Mouse (Mus musculus): ENCODE data around the gene Zfp689.
A peak's percentile ranks its signal among the peaks of the same experiment; 100 is the strongest.
"Not testable (repeated sequence)": the region's sequence is repeated elsewhere in the genome, so short reads cannot be mapped to it uniquely, and the experiment has no call there.

Gene Zfp689

DNA sequence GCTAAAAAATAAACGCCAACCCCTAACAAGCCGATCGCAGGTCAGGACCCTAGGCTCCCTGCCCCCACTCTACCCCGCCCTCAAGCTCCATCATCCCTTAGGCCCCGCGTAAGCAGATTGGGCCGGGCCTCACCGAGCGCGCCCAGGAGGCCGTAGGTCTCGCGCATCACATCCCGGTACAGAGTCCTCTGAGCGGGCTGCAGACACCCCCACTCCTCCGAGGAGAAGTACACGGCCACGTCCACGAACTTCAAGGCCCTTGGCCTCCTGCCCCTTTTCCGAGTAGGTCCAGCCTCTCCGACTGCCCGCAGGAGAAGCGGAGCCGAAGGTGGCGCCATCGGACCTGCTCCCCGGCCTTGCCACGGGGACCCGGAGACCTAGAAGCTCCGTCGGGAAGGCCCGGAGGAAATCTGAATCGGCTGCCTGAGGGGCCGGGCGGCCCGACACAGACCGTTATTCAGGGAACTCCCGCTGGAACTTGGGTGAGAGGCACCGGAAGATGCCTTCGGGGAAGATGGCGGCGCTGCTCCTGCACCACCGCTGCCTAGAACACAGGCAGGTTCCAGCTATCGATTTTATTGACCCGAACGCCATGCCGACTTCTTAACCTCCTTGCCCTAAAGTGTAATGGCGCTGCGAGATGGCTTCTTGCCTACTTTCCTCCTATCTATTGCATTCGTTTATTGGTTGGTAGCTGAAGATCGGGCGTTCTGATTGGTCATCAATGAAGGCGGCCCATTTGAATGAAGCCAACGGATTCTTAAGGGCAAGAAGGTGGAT lies at the start of gene Zfp689:
Zfp689 (minus strand) TSS at position 638 of the 780 bp plus-strand sequence.
- DNase-seq (ENCODE audit: extremely low spot score, low read depth, low spot score) = peak; percentile 98

DNA sequence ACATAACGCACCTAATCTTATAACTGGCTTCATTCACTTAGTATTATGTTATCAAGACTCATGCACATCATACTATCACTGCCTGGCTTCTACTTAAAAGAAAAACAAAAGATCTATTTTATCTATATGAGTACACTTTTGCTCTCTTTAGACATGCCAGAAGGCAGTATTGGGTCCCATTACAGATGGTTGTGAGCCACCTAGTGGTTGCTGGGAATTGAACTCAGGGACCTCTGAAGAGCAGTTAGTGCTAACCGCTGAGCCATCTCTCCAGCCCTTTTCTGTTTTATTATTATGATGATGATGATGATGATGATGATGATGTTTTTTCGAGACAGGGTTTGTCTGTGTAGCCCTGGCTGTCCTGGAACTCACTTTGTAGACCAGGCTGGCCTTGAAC lies 49.4 kb upstream of the Zfp689 start:
- no peak for DNase-seq (ENCODE audit: extremely low spot score, low read depth, low spot score)

DNA sequence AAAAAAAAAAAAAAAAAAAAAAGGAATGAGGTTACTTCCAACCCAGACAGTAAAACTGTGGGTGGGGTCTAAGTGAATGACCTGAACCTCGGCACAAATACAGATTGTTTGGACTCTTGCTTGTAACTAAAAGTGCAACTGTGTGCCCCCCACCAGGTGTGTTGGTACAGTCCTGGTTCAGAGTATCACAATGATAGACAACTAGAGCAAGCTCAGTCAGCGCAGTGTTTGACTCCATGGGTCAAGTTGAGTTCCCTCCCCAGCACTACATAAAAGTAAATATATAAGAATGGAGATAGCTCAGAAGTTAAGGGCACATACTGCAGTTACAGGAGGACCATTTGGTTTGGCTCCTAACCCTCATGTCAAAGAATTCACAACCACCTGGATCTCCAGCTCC lies 48.4 kb upstream of the Zfp689 start:
- no peak for DNase-seq (ENCODE audit: extremely low spot score, low read depth, low spot score)

DNA sequence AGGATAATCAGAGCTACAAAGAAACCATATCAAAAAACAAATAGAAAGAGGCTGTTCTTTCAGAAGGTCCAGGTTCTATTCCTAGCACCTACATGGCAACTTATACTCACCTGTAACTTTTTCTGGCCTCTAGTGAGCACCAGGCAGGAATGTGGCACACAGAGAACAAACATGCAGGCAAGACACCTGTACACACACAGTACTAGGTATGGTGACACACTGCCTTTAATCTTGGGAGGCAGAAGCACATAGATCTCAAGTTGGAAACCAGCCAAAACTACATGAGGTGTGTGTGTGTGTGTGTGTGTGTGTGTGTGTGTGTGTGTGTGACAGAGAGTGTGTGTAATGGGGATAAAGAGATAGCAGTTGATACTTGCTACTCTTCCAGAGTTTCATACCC lies 45.7 kb upstream of the Zfp689 start:
- DNase-seq (ENCODE audit: extremely low spot score, low read depth, low spot score) = no peak

DNA sequence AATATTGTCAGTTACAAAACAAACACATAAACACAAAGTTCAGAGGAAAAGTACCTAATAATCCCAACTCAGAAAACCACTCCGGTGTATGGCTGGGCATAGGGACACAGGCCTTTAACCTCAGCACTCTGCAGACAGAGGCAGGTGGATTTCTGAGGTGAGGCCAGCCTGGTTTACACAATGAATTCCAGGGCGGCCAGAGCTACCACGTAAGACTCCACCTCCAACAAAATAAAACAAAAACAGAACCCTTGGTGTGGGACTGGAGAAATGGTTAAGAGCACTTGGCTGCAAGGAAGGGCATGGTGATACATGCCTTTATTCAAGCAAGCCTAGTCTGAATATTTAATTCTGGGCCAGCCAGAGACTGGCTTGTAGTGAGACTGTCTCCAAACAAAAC lies 42.9 kb upstream of the Zfp689 start:
- no peak for DNase-seq (ENCODE audit: extremely low spot score, low read depth, low spot score)

DNA sequence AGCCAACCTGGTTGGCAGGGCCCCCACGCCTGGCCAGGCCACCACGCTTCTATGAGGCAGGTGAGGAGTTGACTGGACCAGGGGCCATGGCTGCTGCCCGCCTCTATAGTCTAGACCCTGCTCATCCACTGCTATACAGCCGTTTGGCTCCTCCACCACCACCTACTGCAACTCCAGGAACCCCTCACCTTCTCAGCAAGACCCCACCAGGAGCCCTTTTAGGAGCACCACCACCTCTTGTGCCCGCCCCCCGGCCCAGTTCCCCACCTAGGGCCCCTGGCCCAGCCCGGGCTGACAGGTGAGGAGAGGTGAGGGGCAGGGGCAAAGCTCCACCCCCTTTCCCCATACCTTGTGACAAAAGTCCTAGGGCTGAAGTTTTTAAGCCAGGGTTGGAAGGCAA lies 41.0 kb upstream of the Zfp689 start:
- DNase-seq (ENCODE audit: extremely low spot score, low read depth, low spot score) = no peak

DNA sequence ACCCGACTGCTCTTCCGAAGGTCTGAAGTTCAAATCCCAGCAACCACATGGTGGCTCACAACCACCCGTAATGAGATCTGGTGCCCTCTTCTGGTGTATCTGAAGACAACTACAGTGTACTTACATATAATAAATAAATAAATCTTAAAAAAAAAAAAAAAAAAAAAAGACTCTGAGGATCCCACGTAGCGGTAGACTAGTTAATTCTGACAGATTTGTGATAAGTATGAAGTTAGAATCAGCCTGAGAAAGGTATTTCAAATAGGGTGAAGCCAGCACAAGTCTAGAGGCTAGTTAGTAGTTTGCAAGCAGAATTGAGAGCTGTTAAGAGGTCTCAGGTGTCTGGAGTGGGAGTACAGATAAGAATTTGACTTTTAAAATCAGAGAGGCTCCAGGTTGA lies 39.4 kb upstream of the Zfp689 start:
- DNase-seq (ENCODE audit: extremely low spot score, low read depth, low spot score) = not testable (repeated sequence)

DNA sequence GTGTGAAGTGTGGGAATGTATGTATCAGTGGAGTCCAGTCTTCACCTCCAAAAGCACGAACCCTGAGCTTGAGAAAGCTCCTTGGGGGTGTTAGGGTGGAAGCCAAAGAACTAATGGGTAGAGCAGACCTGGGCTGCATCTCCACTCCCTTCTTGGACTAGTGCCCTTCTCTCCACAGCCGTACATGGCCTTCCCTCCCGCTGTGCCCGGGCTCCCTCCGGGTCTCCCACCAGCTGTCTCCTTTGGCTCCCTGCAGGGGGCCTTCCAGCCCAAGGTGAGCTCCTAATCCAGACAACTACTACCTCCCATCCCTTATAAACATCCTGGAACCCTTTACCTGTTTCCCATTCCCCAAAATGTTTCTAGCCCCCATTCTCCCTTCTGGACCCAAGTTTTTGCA lies 36.5 kb upstream of the Zfp689 start:
- no peak for DNase-seq (ENCODE audit: extremely low spot score, low read depth, low spot score)

DNA sequence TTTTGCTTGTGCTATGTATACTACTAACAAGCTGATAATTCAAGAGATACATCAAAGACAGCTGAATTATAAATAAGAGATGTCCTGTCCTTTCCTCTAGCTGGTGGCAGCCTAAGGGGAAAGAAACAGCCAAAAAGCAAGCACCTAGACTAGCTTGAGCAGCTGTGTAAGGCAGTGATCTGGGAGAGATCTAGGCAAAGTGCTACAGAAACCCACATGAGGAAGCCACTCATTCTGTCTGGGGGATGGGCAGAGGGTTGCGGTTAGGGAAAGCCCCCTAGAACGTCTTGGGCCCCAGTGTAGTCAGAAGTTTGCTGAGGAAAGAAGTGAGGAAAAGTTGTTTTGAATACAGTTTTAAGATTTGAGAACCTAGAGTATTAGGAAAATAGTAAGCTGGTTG lies 31.4 kb upstream of the Zfp689 start:
- no peak for DNase-seq (ENCODE audit: extremely low spot score, low read depth, low spot score)

DNA sequence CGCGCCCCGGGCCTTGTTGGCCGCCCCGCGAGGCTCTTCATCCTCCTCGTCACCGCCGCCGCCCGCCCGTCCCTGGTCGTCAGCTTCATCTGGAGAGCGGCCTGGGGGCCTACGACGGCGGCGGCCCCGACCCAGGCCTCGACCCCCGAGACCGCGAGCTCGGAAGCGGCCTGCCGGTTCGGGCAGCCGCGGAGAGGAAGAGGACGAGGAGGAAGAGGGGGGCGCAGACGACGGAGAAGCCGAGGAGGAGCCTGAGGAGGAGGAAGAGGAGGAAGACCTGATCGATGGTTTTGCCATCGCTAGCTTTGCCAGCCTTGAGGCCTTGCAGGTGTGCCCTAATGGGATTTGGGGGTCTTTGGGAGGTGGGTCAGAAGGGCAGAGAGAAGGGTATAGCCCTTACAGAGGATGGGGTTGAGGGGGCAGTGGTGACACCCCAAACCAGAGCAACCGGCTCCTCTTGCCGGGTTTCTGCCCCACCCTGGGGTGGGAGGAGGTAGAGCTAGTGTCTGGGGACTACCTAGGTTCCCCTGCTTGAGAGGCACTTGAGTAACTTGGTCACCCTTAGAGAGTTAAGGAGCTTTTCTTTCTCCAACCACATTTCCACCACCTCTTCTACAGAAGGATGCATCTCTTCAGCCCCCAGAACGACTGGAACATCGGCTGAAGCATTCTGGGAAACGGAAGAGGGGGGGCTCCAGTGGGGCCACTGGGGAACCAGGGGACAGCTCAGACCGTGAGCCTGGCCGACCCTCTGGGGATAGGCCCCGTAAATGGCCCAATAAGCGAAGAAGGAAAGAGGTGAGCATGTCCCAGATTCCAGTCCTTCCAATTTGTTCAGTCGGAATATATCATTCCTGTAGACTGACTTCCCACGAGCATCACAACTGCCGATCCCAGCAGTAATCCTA lies 30.6 kb upstream of the Zfp689 start:
- DNase-seq (ENCODE audit: extremely low spot score, low read depth, low spot score) = no peak

DNA sequence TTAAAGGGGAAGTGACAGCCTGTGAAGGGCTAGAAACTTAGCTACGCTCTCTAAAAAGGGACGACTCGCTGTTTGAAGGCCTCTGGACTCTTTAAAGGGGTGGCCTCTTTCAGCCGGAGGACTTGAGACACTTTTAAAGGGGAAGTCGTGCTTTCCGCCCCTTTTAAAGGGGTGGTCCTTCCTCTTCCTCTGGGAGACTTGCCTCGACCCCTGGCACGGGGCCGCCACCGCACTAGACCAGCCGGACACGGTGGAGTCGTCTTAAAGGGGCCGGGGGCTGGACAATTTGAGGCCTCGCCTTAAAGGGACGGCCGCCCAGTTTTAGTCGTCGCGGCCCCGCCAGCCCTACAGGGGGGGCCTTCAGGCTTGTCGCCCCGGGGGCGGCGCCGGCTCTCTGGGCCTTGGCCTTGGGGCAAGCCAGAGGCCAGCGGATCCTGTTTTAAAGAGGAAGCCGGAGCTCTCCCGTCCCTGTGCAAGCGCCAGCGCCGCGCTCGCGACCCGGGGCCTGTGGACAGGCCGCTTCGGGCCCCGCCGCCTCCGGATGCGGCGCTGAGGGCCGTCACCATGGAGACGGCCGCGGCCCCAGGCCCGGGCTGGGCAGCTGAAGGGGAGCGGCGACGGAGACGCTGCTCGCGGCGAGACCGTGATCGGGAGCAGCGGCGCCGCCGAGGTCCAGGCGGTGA lies 29.8 kb upstream of the Zfp689 start, which contains the start of gene Fbrs:
Fbrs (plus strand) TSS at position 565 of the 683 bp plus-strand sequence.
- DNase-seq (ENCODE audit: extremely low spot score, low read depth, low spot score) = peak; percentile 99

DNA sequence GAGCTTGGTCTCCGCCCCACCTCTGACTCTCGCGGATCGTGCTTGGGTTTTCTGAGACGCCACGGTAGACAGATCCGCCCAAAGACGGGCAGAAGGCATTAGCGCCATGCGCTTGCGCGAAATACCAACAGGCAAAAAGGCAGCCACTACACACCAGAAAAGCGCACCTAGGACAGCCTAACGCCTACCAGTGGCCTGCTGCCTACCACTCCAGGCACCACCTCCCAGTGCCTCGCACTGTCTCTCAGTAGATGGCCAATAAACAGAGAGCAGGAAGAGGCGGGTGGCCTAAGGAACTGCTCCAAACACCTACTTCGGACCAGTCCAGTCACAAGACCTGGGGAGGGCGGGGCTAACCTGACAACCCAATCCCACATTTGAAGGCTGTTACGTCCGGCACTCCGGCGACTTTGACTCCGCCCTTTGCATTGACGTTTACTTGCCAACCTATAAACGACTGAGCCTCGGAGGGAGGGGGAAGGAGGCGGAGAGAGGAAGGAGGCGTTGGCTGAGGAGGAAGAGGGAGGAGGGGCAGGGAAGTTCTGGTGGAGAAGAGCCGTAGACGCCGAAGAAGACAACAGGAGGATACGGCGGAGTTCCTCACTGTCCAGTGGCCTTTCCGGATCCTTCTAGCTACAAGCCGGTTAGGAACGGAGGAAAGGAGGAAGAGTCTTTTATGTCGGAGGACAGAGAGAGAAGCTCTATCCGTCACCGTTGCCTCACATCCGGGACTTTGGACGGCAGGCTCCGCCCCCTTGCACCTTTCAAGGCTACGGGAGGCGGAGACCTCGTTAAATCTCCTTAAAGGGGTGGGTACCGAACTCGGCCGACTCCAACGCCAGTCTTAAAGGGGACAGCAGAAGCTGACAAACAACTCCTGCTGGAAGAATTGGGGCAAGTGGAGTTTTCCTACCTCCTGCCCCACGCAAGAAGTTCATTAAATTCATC lies 29.0 kb upstream of the Zfp689 start:
- peak; percentile 99 for DNase-seq (ENCODE audit: extremely low spot score, low read depth, low spot score)

DNA sequence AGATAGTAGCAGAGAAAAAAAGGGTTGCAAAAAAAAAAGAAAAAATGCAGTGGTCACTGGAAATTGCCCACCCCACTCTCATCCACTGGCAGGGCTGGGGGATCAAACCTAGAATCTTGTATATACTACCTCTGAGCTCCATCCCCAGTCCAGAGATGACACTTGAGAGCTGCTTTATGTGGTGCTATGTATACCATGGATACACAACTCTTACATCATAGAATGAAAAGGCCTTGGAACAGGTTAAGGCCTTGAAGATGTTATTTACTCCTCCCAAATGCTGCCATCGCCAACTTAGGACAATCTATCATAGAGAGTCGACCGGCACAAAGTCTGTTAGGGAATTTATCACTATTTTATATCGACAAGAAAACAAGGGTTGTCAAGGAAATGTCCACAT lies 27.9 kb upstream of the Zfp689 start:
- no peak for DNase-seq (ENCODE audit: extremely low spot score, low read depth, low spot score)

DNA sequence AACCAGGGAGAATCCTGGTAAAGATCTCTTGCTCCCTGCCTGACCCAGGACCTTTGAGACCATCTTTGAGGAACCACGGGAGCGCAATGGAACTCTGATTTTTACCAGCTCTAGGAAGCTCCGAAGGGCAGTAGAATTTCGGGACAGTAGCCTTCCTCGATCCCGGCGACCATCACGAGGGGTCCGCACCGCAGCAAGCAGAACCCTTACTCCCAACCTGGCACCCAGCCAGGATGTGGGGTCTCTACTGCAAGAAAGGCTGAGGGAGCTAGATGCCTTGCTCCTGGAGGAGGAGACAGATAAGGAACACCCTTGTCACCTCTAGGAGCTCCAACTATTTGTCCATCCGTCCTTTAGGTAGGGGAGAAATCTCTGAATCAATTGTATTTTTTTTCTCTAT lies 27.4 kb upstream of the Zfp689 start:
- no peak for DNase-seq (ENCODE audit: extremely low spot score, low read depth, low spot score)

DNA sequence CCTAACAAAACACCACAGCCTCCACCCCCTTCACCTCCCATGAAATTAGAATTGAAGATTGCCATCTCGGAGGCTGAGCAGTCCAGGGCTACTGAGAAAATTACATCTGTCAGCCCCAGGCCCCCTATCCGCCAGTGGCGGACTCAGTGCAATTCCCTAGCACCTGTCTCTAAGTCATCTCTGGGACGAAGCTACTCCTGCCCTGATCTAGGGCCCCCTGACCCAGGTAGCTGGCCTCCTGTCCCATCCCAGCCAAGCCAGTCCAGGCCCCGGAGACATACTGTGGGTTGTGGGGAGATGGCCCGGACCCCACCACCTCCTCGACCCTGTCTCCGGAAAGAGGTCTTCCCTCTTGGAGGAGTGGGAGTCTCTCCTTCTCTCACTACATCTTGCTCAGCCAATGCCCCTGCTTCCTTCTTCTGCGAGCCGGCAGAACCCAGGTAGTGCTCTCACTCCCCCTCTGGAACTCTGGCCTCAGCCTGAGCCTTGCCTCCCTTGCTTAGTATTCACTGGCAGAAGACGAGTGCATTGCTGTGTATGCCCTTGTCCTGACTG lies 26.3 kb upstream of the Zfp689 start:
- DNase-seq (ENCODE audit: extremely low spot score, low read depth, low spot score) = no peak

DNA sequence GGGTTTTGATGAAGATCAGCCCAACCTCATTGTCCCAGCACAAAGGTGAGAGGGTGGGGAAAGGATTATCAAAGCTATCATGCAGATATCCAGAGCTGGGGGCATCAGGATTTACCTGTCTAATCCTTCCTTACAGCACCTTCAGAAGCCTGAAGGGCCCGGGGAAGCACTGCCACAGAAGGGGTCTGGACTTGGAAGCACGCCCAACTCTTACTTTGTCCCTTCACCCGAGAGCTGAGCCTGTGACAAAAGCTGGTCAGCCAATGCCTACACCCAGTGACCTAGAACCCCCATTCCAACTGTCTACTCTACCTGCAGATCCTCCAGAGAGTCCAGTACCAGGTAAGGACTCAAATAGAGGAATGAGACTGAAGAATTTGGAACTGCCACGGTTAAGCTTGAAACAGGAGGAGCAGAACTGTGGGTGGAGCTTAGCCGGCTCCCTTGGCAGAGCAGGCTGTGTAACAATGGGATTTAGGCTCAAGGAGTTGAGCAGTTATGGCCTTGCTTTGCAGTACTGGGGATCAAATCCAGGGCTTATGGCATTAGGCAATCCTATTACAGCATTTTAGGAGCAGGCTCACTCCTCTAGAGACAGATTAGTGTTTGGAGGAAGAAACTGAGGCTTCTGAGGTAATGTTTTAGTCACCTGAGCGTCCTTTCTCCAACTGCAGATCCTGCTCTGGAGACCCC lies 25.6 kb upstream of the Zfp689 start:
- no peak for DNase-seq (ENCODE audit: extremely low spot score, low read depth, low spot score)

DNA sequence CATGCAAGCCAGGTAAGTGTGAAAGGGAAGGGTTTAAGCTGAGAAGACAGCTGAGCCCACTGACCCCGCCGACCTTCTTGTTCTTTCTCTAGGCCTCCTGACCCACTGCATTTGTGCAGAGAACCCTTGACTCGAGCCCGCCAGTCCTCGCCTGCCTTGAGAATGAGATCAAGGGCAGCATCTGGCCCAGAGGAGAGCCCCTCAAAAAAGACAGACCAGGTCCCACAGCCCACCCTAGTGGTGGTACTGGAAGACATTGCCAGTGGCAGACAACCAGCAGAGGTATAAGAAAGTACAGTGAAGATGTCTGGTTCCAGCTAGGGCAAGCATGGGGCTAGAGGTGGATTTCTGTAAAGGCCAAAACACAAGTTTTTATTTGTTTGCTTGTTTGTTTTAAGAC lies 24.7 kb upstream of the Zfp689 start:
- DNase-seq (ENCODE audit: extremely low spot score, low read depth, low spot score) = no peak

DNA sequence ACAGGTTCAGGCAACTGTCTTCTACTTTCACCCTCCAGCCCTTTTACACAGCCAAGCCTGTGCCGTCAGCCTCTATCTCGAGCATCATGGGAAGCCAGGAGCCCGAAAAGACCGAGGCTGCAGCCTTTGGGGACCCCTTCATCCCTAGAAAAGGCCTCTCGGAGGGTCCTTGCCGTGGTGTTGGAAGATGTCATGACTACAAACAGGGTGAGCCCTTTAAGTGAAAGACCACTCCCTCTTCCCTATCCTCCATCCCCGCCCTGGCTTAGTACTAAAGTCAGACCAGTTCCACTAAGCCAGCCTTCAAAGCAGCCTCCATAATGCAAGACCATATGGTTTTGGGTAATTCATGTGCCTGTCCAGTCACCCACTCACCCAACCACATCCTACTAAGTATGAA lies 23.1 kb upstream of the Zfp689 start:
- no peak for DNase-seq (ENCODE audit: extremely low spot score, low read depth, low spot score)

DNA sequence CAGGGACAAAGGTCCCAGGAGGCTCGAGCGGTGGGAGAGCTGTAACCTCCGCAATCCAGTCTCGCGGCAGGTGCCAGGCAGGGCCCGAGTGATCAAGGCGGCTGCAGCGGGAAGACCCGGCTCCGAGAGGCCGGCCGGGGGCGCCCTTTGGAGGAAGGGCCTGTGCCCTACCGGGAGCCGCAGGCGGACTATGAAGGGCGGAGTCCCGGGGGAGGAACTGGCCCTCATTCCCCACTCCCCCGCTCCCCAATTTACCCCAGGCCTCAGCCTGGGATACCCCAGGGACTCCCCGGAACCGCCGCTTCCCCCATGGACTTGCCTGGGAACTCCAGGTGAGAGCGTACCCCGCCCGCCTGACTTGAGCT lies 22.7 kb upstream of the Zfp689 start:
- DNase-seq (ENCODE audit: extremely low spot score, low read depth, low spot score) = no peak
